Mouse (Mus musculus): ENCODE measurements around the gene Tacr2.

Tacr2 gene

DNA sequence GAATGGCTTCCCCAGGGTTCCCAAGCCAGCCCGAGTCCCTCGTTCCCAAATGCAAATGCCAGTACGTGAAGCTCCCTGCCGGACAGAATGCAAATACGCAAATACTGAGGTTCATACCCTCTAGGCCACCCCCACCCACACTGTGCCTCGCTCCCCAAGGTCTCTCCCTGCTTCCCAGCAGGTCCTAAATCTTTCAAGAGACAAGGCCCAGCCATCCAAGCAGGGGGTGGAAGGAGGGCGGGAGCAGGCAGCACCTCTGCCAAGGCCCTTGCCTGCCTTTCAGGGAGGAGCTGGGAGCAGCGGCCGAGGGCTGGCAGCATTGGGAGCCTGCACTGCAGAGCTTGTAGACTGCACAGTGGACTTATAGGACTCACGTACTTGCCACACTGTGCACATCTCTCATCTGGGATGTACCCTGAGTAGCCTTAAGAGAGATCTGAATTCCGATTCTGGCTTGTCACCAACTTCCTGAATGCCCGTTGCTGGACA lies at the start of gene Tacr2:
Tacr2 (plus strand) TSS at position 439 of the 489 bp plus-strand sequence.
- no peak for DNase-seq (ENCODE audit: low spot score in 2 of 2)

DNA sequence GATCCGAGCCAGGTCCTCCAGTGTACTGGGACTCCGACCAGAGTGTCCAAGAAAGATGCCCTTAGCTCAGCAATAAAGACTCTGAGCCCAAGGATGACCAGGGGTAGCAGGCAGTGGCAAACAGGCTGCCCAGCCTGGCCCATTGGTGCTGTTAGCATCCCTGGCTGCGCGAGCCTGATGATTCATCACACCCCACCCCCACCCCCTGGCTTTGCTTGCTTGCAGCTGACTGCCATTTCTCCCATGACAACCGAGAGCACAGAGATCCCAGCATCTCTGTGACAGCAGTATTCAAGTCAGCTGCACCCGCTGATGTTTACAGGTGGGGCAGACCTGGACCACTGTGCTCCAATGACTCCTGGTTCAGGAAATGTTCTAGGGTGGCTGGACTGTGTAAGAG lies 49.7 kb upstream of the Tacr2 start:
- no peak for DNase-seq (ENCODE audit: low spot score in 2 of 2)

DNA sequence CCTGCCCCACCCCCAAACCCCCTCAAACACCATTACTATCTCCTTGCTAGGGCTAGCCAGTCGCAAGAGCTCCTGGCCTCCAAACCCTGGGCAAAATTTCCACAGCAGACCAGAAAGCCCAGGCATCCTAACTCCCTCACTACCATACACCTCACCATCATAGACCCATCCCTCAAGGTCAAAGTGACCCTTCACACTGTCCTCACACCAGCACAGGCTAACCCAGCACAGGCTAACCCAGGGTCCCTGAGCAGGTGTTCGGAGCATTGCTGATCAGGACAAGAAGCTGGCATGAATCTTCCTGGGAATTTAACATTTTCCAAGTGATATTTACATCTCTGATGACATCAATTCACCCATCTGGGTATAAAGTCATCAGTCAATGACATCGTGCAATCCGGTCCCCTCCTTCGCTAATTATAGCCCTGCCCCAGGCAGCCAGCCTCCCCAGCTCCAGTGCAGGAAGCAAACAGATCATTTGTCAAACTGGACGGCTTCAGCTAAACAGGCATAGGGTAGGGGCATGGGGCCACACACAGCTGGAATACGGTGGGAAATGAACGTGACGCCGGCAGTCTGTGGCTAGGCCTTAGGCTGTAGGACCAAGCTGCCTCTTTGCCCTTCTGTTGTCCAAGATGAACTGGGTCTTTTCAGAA lies 43.9 kb upstream of the Tacr2 start:
- DNase-seq (ENCODE audit: low spot score in 2 of 2): no peak

DNA sequence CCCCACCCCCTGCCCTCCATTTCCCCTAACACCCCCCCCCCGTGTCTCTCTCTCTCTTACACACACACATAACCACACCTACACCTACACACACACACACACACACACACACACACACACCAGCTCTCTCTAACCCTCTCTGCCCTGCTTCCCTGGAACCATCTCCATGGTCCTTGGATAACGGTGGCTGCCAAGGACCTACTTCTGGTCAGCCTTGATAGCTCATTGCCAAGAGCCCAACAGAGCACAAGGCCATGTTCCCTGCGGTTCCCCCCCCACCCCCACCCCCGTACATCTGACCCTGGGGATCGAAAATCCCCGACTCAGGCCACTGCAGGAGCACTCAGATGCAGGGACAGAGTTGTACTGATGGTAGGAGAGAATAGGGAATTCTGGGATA lies 40.9 kb upstream of the Tacr2 start:
- no peak for DNase-seq (ENCODE audit: low spot score in 2 of 2)

DNA sequence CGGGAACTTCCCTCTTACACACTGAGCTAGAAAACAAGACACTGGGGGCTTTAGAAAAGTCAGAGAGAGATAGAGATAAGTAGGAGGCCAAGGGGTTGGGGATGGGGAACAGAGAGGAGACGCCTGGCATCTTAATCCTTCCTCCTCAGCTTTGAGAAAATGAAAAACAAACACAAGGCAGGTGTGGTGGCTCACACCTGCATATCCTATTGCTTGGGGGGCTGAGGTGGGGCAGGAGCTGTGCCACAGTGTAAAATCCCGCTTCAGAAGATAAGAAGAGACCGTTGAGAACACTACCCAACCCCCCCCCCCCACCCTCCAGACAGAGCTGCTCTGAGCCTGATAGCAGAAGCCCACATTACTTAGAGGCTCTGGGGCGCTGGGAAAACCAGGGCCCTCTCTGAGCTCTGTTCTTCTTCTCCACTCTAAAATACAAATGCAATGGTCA lies 37.0 kb upstream of the Tacr2 start:
- no peak for DNase-seq (ENCODE audit: low spot score in 2 of 2)

DNA sequence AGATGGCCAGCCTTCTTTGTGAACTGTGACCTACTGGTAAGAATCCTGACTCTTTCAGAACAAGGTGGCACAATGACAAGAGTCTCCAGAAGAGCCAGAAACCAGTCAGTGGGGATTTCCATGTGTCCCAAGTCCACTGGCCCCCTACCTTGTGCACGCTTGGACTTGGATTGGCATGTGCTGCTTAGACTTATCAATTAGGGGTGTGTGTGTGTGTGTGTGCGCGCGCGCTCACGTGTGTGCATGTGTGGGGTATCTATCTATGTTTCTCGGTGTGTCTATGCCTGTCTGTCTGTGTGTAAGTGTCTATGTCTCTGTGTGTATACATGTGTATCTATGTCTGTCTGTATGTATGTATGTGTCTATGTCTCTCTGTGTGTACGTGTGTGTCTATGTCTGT lies 36.6 kb upstream of the Tacr2 start:
- DNase-seq (ENCODE audit: low spot score in 2 of 2): no peak

DNA sequence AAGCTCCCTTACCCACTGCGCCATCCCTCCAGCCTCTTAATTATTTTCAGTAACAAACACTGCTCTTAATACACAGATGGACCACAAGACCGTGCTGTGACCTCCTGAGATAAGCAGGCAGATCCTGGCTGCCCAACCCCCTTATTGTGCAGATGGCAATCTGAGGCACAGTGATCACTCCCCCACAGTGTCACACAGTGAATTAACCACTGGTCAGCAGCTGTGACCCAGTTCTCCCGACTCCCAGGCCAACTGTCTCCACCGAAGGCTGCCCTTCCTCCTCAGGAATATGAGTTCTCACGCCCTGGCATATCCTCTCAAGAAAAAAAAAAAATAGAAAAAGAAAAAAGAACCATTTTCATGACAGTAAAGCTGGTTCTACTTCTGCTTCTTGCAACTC lies 35.6 kb upstream of the Tacr2 start:
- DNase-seq (ENCODE audit: low spot score in 2 of 2): no peak

DNA sequence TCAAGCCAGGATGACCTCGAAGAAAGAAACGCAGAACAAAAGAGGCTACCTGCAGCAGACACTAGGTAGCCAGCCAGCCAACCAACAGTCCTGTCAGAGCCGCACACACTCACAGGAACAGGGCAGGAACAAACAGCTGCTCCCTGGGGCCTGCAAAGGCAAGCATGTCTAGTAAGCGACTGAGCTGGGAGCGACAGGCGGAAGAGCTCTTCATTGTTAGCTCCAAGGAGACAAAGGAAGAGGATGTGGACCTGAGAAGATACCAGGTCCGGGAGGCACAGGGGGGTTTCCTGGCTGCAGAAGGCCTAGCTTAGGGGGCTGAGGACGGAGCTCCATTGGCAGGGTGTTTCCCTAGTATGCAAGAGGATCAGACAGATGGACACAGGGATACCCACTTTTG lies 35.0 kb upstream of the Tacr2 start:
- no peak for DNase-seq (ENCODE audit: low spot score in 2 of 2)

DNA sequence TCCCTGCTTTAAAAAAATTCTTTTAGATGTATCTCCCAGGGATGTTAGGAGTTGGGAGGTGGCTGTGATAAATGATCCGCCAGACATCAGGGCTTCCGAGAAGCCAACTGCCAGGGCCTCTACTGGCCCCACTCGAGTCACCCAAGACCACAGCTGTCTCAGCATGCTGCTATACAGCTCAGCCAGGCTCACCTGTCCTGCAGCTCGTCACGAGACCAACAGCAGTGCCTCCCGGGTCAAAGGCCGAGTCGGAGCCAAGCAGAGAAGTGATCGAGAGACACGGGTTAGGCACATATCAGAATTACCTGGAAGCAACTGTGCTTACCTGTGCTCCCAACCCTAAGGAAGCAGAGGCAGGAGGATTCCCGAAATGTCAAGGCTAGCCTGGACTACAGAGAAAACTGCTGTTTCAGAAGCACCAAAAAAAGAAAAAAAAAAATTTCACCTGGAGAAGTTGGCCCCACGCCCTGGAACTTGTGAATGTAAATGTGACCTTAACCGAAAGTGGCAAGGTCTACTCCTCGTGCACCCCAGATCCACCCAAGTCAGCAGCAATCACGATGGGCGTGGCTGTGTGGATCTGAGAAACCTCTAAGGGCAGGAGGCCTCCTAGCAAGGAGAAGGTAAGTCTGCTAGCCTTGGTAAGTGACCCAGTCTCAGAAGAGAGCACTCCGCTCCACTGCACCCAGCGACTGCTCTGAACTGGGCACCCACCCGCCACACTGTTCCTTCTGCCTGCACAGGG lies 34.0 kb upstream of the Tacr2 start:
- DNase-seq (ENCODE audit: low spot score in 2 of 2): no peak

DNA sequence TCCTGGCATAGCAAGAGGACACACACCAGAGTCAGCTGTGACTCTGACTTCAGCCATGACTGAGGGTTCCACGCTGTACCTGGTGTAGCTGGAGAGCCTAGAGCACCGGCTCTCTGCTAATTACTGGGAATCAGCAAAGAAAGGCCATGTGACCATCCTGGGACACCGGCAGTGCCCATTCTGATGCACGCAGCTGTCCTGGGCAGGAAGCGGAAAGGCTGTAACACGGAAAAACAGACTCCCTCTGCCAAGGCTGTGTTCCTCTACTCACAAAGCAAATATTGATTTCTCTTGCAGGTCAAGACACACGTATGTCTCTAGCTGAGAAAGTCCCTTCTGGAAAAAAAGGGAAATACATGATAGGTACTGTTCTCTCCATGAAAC lies 33.5 kb upstream of the Tacr2 start:
- no peak for DNase-seq (ENCODE audit: low spot score in 2 of 2)

DNA sequence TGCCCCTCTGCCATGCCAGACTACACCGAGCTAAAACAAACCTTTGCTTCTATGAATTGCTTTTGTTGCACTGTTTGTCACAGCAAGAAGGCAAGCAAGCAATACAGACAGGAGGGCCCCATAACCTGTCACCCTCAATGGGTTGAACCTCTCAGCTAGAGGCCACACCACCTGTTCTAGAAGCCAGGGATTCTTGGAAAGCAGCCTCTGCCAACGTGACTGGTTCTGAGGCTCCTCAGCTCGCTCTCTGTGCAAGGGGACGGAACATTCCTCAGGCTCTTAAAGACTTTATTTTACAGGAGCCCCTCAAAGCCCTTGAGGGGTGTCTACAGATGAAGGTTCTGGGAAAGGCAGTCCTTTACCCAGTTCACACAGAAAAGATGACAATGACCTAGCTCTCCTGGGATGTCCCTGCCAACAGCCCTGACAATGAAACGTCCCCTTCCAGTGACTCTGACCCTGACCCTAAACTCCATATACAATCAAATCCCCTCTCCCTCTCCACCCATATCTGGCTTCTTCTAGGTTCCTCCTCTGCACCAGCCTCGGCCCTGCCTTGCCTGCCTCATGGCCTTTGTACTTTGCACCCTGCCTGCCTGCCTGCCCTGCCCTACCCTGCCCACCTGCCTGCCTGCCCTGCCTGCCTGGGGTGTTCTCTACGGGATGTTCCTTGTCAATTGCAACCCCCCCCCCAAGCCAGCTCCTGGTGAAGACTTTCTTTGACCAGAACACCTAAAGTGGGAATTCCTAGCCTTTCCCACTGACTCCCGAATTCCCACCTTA lies 31.3 kb upstream of the Tacr2 start:
- DNase-seq (ENCODE audit: low spot score in 2 of 2): no peak

DNA sequence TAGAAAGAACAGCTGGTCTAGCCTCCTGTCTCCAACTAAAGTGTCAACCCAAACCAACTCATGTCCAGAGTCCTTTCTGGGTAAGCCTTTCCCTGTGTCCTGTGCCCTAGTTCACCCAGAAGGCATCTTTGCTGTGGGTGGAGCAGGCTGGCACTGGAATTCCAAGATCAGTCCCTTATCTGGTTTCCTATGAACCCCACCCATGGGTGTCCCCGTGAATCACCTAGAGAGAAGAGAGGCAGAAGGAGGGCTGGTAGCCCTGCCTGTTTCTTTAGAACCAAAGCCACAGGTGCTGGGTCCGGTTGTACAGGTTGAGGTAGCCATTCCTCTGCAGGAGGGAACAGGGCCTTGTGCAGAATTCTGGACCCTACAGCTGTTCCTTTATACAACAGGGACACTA lies 30.6 kb upstream of the Tacr2 start:
- DNase-seq (ENCODE audit: low spot score in 2 of 2): no peak

DNA sequence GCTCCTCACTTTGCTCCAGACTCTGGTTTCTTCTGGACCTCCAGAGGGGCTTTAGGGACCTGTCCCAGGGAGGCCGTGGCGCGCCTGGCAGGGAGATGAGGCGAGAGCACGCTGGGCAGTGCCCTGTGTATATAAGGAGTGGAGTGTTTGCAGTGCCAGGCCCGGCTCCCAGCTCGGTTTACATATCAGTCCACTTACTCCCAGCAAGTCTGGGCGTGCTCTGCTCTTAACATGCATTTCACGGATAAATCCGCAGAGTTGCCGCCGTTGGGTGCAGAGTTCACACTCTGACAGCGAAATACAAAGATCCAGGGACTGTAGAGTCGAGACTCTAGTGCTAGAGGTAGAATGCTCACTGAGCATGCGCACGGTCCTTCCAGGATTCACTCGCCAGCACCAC lies 29.5 kb upstream of the Tacr2 start:
- DNase-seq (ENCODE audit: low spot score in 2 of 2): no peak

DNA sequence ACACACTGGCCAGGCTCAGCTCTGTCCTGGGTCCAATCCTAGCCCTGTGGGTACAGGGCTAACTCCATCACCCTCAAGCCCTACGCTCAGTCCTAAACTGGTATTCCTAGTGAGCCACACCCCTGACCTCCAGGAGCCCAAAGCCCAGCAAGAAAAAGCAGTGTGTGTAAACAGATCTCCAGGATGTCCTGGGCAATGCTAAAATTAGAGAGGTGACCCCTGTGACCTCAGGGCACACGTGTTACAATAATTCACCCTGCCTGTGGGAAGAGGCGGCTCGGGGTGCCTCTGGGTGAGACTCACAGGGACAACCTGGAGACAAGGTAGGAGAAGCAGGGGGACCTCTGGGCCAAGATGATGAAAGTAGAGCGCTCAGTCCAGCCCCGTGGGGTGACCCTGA lies 28.0 kb upstream of the Tacr2 start:
- no peak for DNase-seq (ENCODE audit: low spot score in 2 of 2)

DNA sequence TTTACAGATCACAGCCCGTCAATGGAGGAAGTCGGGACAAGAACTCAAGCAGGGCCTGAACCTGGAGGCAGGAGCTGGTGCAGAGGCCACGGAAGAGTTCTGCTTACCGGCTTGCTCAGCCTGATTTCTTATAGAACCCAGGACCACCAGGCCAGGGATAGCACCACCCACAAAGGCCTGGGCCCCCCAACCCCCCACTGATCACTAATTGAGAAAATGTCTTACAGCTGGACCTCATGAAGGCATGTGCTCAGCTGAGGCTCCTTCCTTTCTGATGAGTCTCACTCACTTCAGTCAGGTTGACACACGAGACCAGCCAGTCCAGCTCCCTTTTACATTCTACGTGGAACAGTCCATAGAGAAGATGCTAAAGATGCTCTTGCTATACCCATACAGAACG lies 26.4 kb upstream of the Tacr2 start:
- DNase-seq (ENCODE audit: low spot score in 2 of 2): no peak

DNA sequence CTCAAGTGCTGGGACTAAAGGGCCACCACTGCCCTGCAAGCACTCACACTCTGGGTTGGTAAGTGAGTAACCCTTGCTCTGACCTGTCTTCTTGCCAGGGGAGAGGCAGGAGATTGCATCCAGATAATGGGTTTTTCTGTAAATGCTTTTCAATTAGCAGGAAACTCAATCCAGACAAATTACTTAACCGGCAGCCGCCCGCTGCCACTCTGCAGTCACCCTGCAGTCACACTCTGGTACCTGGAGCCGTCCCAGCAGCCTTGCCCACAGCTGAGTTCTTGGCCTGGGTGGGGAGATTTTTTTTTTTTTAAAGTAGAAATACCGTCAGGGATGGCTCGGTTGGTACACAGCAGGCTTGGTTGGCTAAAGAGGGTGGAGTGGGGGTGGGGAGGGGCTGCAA lies 24.1 kb upstream of the Tacr2 start:
- no peak for DNase-seq (ENCODE audit: low spot score in 2 of 2)

DNA sequence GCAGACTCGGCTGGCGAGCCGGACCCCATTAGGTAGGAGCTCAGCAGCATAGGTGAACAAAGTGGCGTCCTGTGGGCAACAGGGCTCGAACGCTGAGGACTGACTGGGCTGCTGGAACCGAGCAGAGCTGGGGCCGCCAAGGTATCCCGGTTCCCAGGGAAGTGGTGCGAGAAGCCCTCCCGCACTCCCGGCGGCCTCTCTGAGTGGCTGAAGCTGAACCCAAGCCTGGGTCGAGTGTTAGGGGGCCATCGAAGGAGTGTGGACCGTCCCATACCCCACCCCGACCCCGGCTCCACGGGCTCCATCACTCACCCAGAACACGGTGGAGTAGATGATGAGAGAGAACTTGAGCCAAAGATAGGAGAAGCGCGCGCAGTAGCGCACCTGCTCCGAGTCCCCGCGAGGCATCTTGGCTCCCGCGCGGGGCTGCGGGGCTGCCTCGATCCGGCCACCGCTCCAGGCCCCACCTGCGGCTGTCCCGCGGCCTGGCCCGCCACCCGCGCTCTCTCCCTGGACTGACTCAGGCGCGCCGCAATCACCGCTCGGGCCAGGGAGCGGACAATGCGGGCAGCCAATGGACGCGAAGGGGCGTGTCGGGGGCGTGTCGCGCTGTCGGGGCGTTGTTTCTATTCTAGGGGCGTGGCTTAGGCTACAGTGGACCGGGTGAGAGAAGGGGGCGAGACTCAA lies 21.4 kb upstream of the Tacr2 start, which contains the start of gene Tspan15:
Tspan15 (minus strand) TSS at position 544 of the 687 bp plus-strand sequence.
- peak; percentile 77 to 79 for DNase-seq (ENCODE audit: low spot score in 2 of 2)

DNA sequence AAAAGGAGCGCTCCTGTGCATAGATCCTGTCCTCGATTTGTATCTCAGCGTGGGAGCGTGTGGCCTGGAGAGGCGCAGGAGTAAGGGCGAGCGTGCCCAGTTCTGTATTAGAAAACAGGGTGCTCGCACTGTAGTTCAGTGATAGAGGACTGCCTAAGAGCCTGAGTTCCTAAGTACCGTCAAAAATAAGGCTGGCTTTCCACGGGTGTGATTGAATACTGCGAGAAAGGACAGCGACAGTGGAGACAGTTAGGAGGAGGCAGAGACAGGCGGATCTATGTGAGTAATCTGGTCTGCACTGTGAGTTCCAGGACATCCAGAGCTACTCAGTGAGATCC lies 20.9 kb upstream of the Tacr2 start:
- DNase-seq (ENCODE audit: low spot score in 2 of 2): no peak

DNA sequence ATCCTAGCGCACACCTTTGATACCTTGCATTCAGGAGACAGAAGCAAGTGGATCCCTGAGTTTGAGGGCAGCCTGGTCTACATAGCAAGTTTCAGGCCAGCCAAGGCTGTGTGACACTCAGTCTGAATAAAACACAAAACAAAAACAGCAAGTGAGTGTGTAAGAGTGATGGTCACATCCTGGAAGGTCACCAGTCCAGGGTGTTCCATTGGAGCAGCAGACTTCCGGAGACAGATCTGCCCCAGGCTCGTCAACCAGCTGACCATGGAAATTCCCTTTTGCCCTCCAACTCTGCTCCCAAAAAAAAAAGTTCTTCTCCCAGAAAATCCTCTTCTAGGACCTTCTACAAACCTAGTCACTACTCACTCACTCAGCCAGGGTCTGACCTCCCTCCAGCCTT lies 20.4 kb upstream of the Tacr2 start:
- DNase-seq (ENCODE audit: low spot score in 2 of 2): no peak

DNA sequence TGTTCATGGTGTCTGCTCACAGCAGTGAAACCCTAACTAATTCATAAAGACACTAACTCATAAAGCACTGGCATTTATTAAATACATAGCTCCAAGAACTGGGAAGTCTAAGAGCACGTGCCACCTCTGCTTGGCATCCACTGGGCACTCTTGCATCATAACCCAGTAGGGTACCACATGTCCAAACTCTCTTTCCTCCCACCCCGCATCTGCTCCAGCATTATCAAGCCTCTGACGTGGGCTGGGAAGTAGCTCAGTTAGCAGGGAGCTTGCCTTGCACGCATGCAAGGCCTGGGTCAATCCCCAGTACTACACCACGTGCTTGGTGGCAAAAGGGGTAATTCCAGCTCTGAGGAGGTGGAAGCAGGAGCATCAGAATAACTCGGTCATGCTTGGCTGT lies 16.1 kb upstream of the Tacr2 start:
- no peak for DNase-seq (ENCODE audit: low spot score in 2 of 2)

DNA sequence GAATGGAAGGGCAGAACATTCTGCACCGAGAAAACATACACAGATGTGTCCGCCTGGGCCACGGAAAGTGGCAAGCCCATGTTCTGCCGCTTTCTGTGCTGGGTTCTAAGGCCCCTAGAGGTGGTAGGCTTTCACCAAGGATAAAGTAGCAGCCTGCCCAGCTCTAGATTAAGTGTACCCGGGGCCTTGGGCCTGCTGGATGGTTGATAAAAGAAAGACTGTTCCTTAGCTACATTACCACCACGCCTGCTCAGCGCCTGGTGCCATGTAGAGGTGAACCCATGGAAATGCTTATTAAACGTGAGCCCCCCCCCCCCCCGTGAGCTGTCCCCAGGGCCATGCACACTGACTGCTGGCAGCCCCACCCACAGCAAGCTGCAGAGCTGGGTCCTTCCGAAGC lies 15.0 kb upstream of the Tacr2 start:
- DNase-seq (ENCODE audit: low spot score in 2 of 2): no peak

DNA sequence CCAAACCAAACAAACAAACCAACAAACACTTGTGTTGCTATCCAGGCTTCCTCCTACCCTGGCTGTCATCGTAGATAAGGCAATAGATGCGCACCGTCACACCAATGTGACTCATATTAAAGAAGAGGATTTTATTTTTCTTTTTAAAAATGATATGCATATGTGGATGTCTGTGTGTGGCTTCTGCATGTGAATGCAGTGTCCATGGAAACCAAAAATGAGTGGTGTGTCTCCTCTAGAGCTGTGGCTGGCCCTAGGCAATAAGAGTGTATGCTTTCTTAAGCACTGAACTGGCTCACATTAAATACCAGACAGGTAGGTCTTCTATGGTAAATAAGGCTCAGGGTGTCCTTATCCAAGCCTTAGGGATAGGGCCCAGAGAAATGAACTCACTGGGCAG lies 13.6 kb upstream of the Tacr2 start:
- DNase-seq (ENCODE audit: low spot score in 2 of 2): no peak

Measured in natural killer cell, adult 2 months (primary cell).